Mouse (Mus musculus) Patski (cell line): ENCODE data around the gene Ppp5c. TPM values are rescaled to one million over a fixed set of nuclear protein-coding genes. Genes with fewer than 3 reads are reported as not detected.
A peak's percentile ranks its signal among the peaks of the same experiment; 100 is the strongest.

Experiments used
- ATAC-seq: fragments of 100-300 bp; one replicate; pipeline ENCODE4 v1.8.0; 2021
- CTCF ChIA-PET: fragments of 350-600 bp; sonication (Branson Sonifier 250); formaldehyde crosslinking; loops from one replicate; lab custom pipeline; 2022; ENCODE audit warnings: inconsistent platforms; lab: Charles Lee
- POLR2A ChIA-PET: fragments of 350-600 bp; sonication (Branson Sonifier 250); formaldehyde crosslinking; loops from one replicate; lab custom pipeline; 2022; ENCODE audit warnings: antibody characterized with exemption, inconsistent platforms; lab: Charles Lee
- DNase-seq: peaks from one replicate; pipeline ENCODE4 v3.0.0-alpha.2; 2011; ENCODE audit warnings: low read depth, low spot score
- H3K27me3 ChIP-seq: fragments of 371-371 bp; one replicate; pipeline ENCODE4 v1.5.1; 2021
- CTCF ChIP-seq: fragments of 100-300 bp; IDR thresholded peaks from one replicate; pipeline ENCODE4 v1.5.1; 2021
- in situ Hi-C: fragments of 300-500 bp; cut with MboI; formaldehyde crosslinking; loops from 3 replicates; pipeline ENCODE4 v1.11.1; 2018; ENCODE audit warnings: low pct_unique_long_range_greater_than_20kb, mixed read lengths
- polyA plus RNA-seq: library from polyadenylated mRNA; unstranded; gene quantifications from one replicate; pipeline ENCODE4 v1.2.3, GENCODE M21; 2021

Ppp5c gene
- polyA plus RNA-seq, 1 experiment from 2014 or later: 106 TPM

- peaks cover 4% of the 10 kb centered on the region for H3K27me3 ChIP-seq
- POLR2A ChIA-PET: no interaction called here
- TF ChIP-seq CTCF: no peak
- in situ Hi-C loops: no loop called here
- no peak for ATAC-seq
- DNase-seq: no peak
- CTCF ChIA-PET: interaction anchor here (0.6 to 4.9 kb wide), 4 partner anchors 13 to 59 kb away, joined by 3 to 17 read pairs (median 4); partner anchors contain the start of gene Psg16
Measured at GRCm38 (mm10) chr7:17060782-17061605, 33.3 kb upstream of the Ppp5c start.

- TF ChIP-seq CTCF: no peak
- POLR2A ChIA-PET: no interaction called here
- ATAC-seq: no peak
- CTCF ChIA-PET: interaction anchor here (0.9 to 4.9 kb wide), 4 partner anchors 9 to 128 kb away, joined by 3 to 17 read pairs (median 4); partner anchors contain the start of gene Psg16
- peaks cover 4% of the 10 kb centered on the region for H3K27me3 ChIP-seq
- DNase-seq: no peak
- in situ Hi-C loops: no loop called here
Measured at GRCm38 (mm10) chr7:17060031-17060781, 32.5 kb upstream of the Ppp5c start.

GRCm38 (mm10) chr7:17059463-17059844 is 31.7 kb upstream of the Ppp5c start:
- CTCF ChIA-PET: interaction anchor here (0.9 to 2.1 kb wide), 3 partner anchors 8 to 127 kb away, joined by 3 to 5 read pairs (median 3); no protein-coding TSS in a partner anchor

GRCm38 (mm10) chr7:17058816-17059462 is 31.2 kb upstream of the Ppp5c start:
- in situ Hi-C loops: no loop called here
- peaks cover 4% of the 10 kb centered on the region for H3K27me3 ChIP-seq
- ChIA-PET POLR2A (interaction anchor here (0.7 kb wide), 3 partner anchors 13 to 53 kb away, joined by 3 to 5 read pairs (median 3); no protein-coding TSS in a partner anchor), CTCF (interaction anchor here (0.9 to 2.1 kb wide), 5 partner anchors 8 to 127 kb away, joined by 3 to 5 read pairs (median 3); no protein-coding TSS in a partner anchor)
- ATAC-seq (peak; percentile 57), DNase-seq (peak; percentile 13)
- TF ChIP-seq CTCF: no peak

More at GRCm38 (mm10) chr7:17059463-17059844, 31.7 kb upstream of the Ppp5c start:
- ATAC-seq (no peak), DNase-seq (no peak)
- POLR2A ChIA-PET: interaction anchor here (0.7 kb wide), 2 partner anchors 13 to 52 kb away, joined by 3 to 5 read pairs; no protein-coding TSS in a partner anchor
- in situ Hi-C loops: no loop called here
- TF ChIP-seq CTCF: no peak
- peaks cover 4% of the 10 kb centered on the region for H3K27me3 ChIP-seq

GRCm38 (mm10) chr7:17058071-17058689 is 30.5 kb upstream of the Ppp5c start:
- DNase-seq (no peak), ATAC-seq (no peak)
- in situ Hi-C loops: no loop called here
- TF ChIP-seq CTCF: no peak
- POLR2A ChIA-PET: interaction anchor here (0.7 kb wide), 1 partner anchor 41 kb away, joined by 3 read pairs; no protein-coding TSS in a partner anchor
- peaks cover 4% of the 10 kb centered on the region for H3K27me3 ChIP-seq
- CTCF ChIA-PET: interaction anchor here (1.0 to 1.3 kb wide), 2 partner anchors 10 to 56 kb away, joined by 3 to 4 read pairs; no protein-coding TSS in a partner anchor

- DNase-seq: no peak
- ATAC-seq: no peak
- no peak for TF ChIP-seq CTCF
- CTCF ChIA-PET: interaction anchor here (1.7 to 2.4 kb wide), 2 partner anchors 9 to 17 kb away, joined by 4 to 6 read pairs; partner anchors contain the start of gene Psg16
- H3K27me3 ChIP-seq: no peaks in the 10 kb centered on the region
- in situ Hi-C loops: no loop called here
- POLR2A ChIA-PET: no interaction called here
Measured at GRCm38 (mm10) chr7:17056601-17057523, 29.1 kb upstream of the Ppp5c start.

GRCm38 (mm10) chr7:17056081-17056581 is 28.4 kb upstream of the Ppp5c start:
- ChIA-PET CTCF (interaction anchor here (1.7 to 2.4 kb wide), 2 partner anchors 10 to 17 kb away, joined by 4 to 6 read pairs; partner anchors contain the start of gene Psg16), POLR2A (no interaction called here)
- DNase-seq (no peak), ATAC-seq (no peak)
- H3K27me3 ChIP-seq: no peaks in the 10 kb centered on the region
- TF ChIP-seq CTCF: no peak
- in situ Hi-C loops: no loop called here

- H3K27me3 ChIP-seq: no peaks in the 10 kb centered on the region
- ATAC-seq (no peak), DNase-seq (no peak)
- in situ Hi-C loops: no loop called here
- ChIA-PET POLR2A (no interaction called here), CTCF (interaction anchor here (1.7 to 2.4 kb wide), 3 partner anchors 11 to 27 kb away, joined by 4 to 6 read pairs (median 4); partner anchors contain the start of gene Psg16)
- TF ChIP-seq CTCF: no peak
Measured at GRCm38 (mm10) chr7:17055287-17055946, 27.7 kb upstream of the Ppp5c start.
